In the genomic region with DNA sequence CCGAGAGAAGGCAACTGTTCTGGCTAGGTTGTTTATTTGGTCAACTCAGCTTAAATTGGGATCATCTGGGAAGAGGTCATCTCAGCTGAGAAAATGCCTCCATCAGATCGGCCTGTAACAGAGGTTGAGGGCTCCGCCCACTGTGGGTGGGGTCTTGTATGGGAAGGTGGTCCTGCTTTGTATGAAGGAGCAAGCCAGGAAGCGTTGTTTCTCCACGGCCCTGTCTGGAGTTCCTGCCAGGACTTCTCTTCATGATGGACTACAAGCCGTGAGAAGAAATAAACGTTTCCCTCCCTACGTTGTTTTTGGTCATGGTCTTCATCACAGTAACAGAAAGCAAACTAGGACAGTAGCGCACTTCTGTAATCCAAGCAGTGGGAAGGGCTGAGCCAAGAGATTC, we compare ENCODE assay signal across 9 mouse cellular contexts. TPM values are rescaled to one million over a fixed set of nuclear protein-coding genes. Genes with fewer than 3 reads are reported as not detected.
DNase-seq lines count a peak whose midpoint lies in the region; ATAC-seq lines count a peak whose summit lies in the region.
"Had no signal": no experiment of that assay in that cellular context is flagged by ENCODE, and none has a peak within 500 bp of the region (broad histone marks: within the 10 kb centered on the region; RNA-seq: fewer than 3 reads in every experiment).

No protein-coding gene starts in this region.

- H3K4me1 ChIP-seq in forebrain, embryonic 15.5 days, result peaks cover 29% of the 10 kb centered on the region
- peaks cover 7% of the 10 kb centered on the region for H3K4me1 ChIP-seq in limb, embryonic 11.5 days (ENCODE audit: control insufficient read depth, insufficient read depth, low read length)
- peaks cover 25% of the 10 kb centered on the region for H3K4me1 ChIP-seq in midbrain, embryonic 12.5 days

- no peaks in the 10 kb centered on the region for H3K36me3 ChIP-seq in forebrain, embryonic 15.5 days
- H3K36me3 ChIP-seq in limb, embryonic 11.5 days (ENCODE audit: control insufficient read depth, insufficient read depth, low read length), result no peaks in the 10 kb centered on the region
- H3K36me3 ChIP-seq in midbrain, embryonic 12.5 days, result no peaks in the 10 kb centered on the region

- ATAC-seq in forebrain, embryonic 15.5 days (replicated peaks), result no peak
- no peak for ATAC-seq in limb, embryonic 11.5 days (ENCODE audit: insufficient number of reproducible peaks, low FRiP score, low TSS enrichment, low read depth)
- no peak for ATAC-seq in midbrain, embryonic 12.5 days (ENCODE audit: low FRiP score, low read depth)

- H3K27me3 ChIP-seq in forebrain, embryonic 15.5 days, result no peaks in the 10 kb centered on the region
- H3K27me3 ChIP-seq in limb, embryonic 11.5 days (ENCODE audit: control insufficient read depth, insufficient read depth, low read length), result no peaks in the 10 kb centered on the region
- H3K27me3 ChIP-seq in midbrain, embryonic 12.5 days, result no peaks in the 10 kb centered on the region; the same call in 1 of the 2 replicates

- intact Hi-C loops in left cerebral cortex, postnatal 4 days (cut with DNase I), result no loop called here
- intact Hi-C loops in left cerebral cortex, postnatal 14 days (cut with DNase I), result no loop called here

- H3K4me2 ChIP-seq in forebrain, embryonic 15.5 days (replicated peaks), result 0 out of 2 replicates have a peak overlapping the region, but pooled peaks have one; percentile 10
- peak overlapping the region; percentile 27; the same call in 1 of the 2 replicates for H3K4me2 ChIP-seq in limb, embryonic 11.5 days (ENCODE audit: low read depth, severe bottlenecking)
- H3K4me2 ChIP-seq in midbrain, embryonic 12.5 days (replicated peaks), result peak overlapping the region; percentile 28; the same call in 1 of the 2 replicates

- no peaks in the 10 kb centered on the region for H3K9me3 ChIP-seq in forebrain, embryonic 15.5 days
- no peaks in the 10 kb centered on the region for H3K9me3 ChIP-seq in limb, embryonic 11.5 days (ENCODE audit: control insufficient read depth, low read length)
- no peaks in the 10 kb centered on the region for H3K9me3 ChIP-seq in midbrain, embryonic 12.5 days

- no peak overlapping the region for H3K4me3 ChIP-seq in forebrain, embryonic 15.5 days
- H3K4me3 ChIP-seq in limb, embryonic 11.5 days (ENCODE audit: low read depth, low read length), result no peak overlapping the region
- no peak overlapping the region for H3K4me3 ChIP-seq in midbrain, embryonic 12.5 days

- H3K9ac ChIP-seq in forebrain, embryonic 15.5 days (replicated peaks), result no peak overlapping the region
- no peak overlapping the region for H3K9ac ChIP-seq in limb, embryonic 11.5 days (ENCODE audit: low read length)
- H3K9ac ChIP-seq in midbrain, embryonic 12.5 days (replicated peaks), result peak overlapping the region; percentile 31; the same call in 1 of the 2 replicates

- no peak overlapping the region for H3K27ac ChIP-seq in forebrain, embryonic 15.5 days (replicated peaks)
- no peak overlapping the region for H3K27ac ChIP-seq in limb, embryonic 11.5 days (replicated peaks; ENCODE audit: low read depth, low read length)
- H3K27ac ChIP-seq in midbrain, embryonic 12.5 days (replicated peaks), result no peak overlapping the region

- peak; percentile 40 for DNase-seq in left cerebral cortex, postnatal 4 days
- DNase-seq in left cerebral cortex, postnatal 14 days (ENCODE audit: low spot score in 2 of 2), result no peak
- DNase-seq in limb, embryonic 11.5 days (ENCODE audit: low spot score), result peak; percentile 75
- no peak for DNase-seq in layer of hippocampus, postnatal 14 days (ENCODE audit: low spot score in 2 of 2)
- no peak for DNase-seq in left cerebral cortex, adult 18-20 months (ENCODE audit: low spot score in 2 of 2)
- no peak for DNase-seq in frontal cortex, adult 2 months (ENCODE audit: extremely low spot score in 1 of 2, low spot score in 1 of 2)

- WGBS in forebrain, embryonic 15.5 days, result 8% methylated on average over 9 of the region's 9 CpGs
- 7% methylated on average over 9 of the region's 9 CpGs for WGBS in limb, embryonic 11.5 days
- WGBS in midbrain, embryonic 12.5 days, result 7% methylated on average over 9 of the region's 9 CpGs

RNA-seq across cellular contexts. Expression of a gene that starts 2.1 kb away (rescaled TPM):
- total RNA-seq in left cerebral cortex, postnatal 4 days (2021), result 10 to 100 TPM; 56.9 to 58.6 TPM
- total RNA-seq in left cerebral cortex, postnatal 14 days (2021), result 10 to 100 TPM; 43.4 to 45.1 TPM
- 35.8 and 38.4 TPM in 2 replicates for polyA plus RNA-seq in forebrain, embryonic 15.5 days (2015; fragmentation: Nextera tagmentation; extraction: Ambion mirVana)
- polyA plus RNA-seq in limb, embryonic 11.5 days (2014; fragmentation: Nextera tagmentation; extraction: Ambion mirVana), result 23.2 and 23.6 TPM in 2 replicates
- polyA plus RNA-seq in midbrain, embryonic 12.5 days (2016; fragmentation: Nextera tagmentation; extraction: Ambion mirVana), result 33.8 and 35.1 TPM in 2 replicates
- 10 to 100 TPM; 39.7 to 43.6 TPM for total RNA-seq in layer of hippocampus, postnatal 14 days (2021)
- 10 to 100 TPM; 54.4 to 58.4 TPM for total RNA-seq in left cerebral cortex, adult 18-20 months (2021)
- polyA plus RNA-seq in frontal cortex, adult 2 months (2012; rRNA removed), result 31.0 and 33.7 TPM in 2 replicates

RNA-seq across cellular contexts. Expression of a gene that starts 17.1 kb away (rescaled TPM):
- not detected for total RNA-seq in left cerebral cortex, postnatal 4 days (2021)
- total RNA-seq in left cerebral cortex, postnatal 14 days (2021), result not detected
- polyA plus RNA-seq in forebrain, embryonic 15.5 days (2015; fragmentation: Nextera tagmentation; extraction: Ambion mirVana), result not detected in 2 replicates
- 0.77 and 2.2 TPM in 2 replicates for polyA plus RNA-seq in limb, embryonic 11.5 days (2014; fragmentation: Nextera tagmentation; extraction: Ambion mirVana)
- 0.80 and 0.89 TPM in 2 replicates for polyA plus RNA-seq in midbrain, embryonic 12.5 days (2016; fragmentation: Nextera tagmentation; extraction: Ambion mirVana)
- total RNA-seq in layer of hippocampus, postnatal 14 days (2021), result not detected
- not detected for total RNA-seq in left cerebral cortex, adult 18-20 months (2021)
- 0.08 TPM in 1 of 2 replicates, not detected in the other for polyA plus RNA-seq in frontal cortex, adult 2 months (2012; rRNA removed)
- total RNA-seq: left cerebral cortex, postnatal 10 days had no signal

RNA-seq across cellular contexts. Expression of a gene that starts 55.3 kb away (rescaled TPM):
- total RNA-seq in left cerebral cortex, postnatal 4 days (2021), result 10 to 100 TPM; 26.6 to 27.8 TPM
- total RNA-seq in left cerebral cortex, postnatal 14 days (2021), result 10 to 100 TPM; 15.8 to 17.6 TPM
- 41.8 and 42.3 TPM in 2 replicates for polyA plus RNA-seq in forebrain, embryonic 15.5 days (2015; fragmentation: Nextera tagmentation; extraction: Ambion mirVana)
- 48.6 and 48.9 TPM in 2 replicates for polyA plus RNA-seq in limb, embryonic 11.5 days (2014; fragmentation: Nextera tagmentation; extraction: Ambion mirVana)
- 51.9 and 55.5 TPM in 2 replicates for polyA plus RNA-seq in midbrain, embryonic 12.5 days (2016; fragmentation: Nextera tagmentation; extraction: Ambion mirVana)
- total RNA-seq in layer of hippocampus, postnatal 14 days (2021), result 10 to 100 TPM; 17.0 to 18.1 TPM
- 10 to 100 TPM; 19.1 to 19.4 TPM for total RNA-seq in left cerebral cortex, adult 18-20 months (2021)
- polyA plus RNA-seq in frontal cortex, adult 2 months (2012; rRNA removed), result 21.8 and 23.8 TPM in 2 replicates

Comparison
In these comparisons a context has a peak if more than half of its experiments do, and no peak if none do; other contexts are left out.
1. DNase-seq: peak in left cerebral cortex, postnatal 4 days (single experiment) and limb, embryonic 11.5 days (single experiment); none in left cerebral cortex, postnatal 14 days (0 of 2), layer of hippocampus, postnatal 14 days (0 of 2), left cerebral cortex, adult 18-20 months (0 of 2) and frontal cortex, adult 2 months (0 of 2).
2. Peak in every context shown above with its lines, with median percentiles within 50 percentile points of each other: H3K4me2 ChIP-seq.